29 mouse cellular contexts compared by ENCODE assay signal in genomic region chr16:5093285-5093684, GRCm38 (mm10). TPM values are rescaled to one million over a fixed set of nuclear protein-coding genes. Genes with fewer than 3 reads are reported as not detected.
DNase-seq lines count a peak whose midpoint lies in the region; ATAC-seq and TF ChIP-seq lines count a peak whose summit lies in the region.
"Had no signal": no experiment of that assay in that cellular context is flagged by ENCODE, and none has a peak within 500 bp of the region (broad histone marks: within the 10 kb centered on the region; RNA-seq: fewer than 3 reads in every experiment).

No protein-coding gene starts in this region.

- DNase-seq in cerebellum, postnatal 25 days = peak; percentile 20 to 33
- no peak for DNase-seq in cerebellum, postnatal 4 days (ENCODE audit: low spot score in 2 of 2)
- peak; percentile 22 to 34 for DNase-seq in lung, adult 18-20 months
- no peak for DNase-seq in lung, postnatal 0 days (ENCODE audit: low spot score)
- peak; percentile 38 for DNase-seq in kidney, adult 9 months
- DNase-seq in splenic B cell, adult 2 months (ENCODE audit: low read depth, low spot score) = peak; percentile 29
- DNase-seq in heart, postnatal 4 days = no peak
- DNase-seq in liver, postnatal 0 days = no peak
- DNase-seq: adrenal gland, postnatal 36 days; cerebellum, adult 9-10 months; lung, embryonic 14.5 days; retina, postnatal 1 day; right cerebral cortex, postnatal 25 days; spleen, adult 18-20 months; thymus, adult 18-20 months; thymus, postnatal 4 days had no signal

- H3K36me3 ChIP-seq in lung, postnatal 0 days (ENCODE audit: insufficient read depth, low read length) = peaks cover 4% of the 10 kb centered on the region; the same call in 1 of the 2 replicates
- no peaks in the 10 kb centered on the region for H3K36me3 ChIP-seq in splenic B cell, adult 2 months (ENCODE audit: control insufficient read depth, insufficient read depth, low read length, poor library complexity, severe bottlenecking)
- H3K36me3 ChIP-seq in liver, postnatal 0 days (replicated peaks; ENCODE audit: insufficient read depth, low read length) = peaks cover under 1% of the 10 kb centered on the region; the same call in 1 of the 2 replicates

- H3K4me2 ChIP-seq in lung, postnatal 0 days (replicated peaks; ENCODE audit: low read depth, low read length) = no peak overlapping the region
- H3K4me2 ChIP-seq in liver, postnatal 0 days (ENCODE audit: low read depth, low read length) = no peak overlapping the region
- H3K4me2 ChIP-seq: forebrain, embryonic 12.5 days; hindbrain, embryonic 15.5 days; limb, embryonic 12.5 days; liver, embryonic 11.5 days; lung, embryonic 14.5 days; neural tube, embryonic 13.5 days; stomach, embryonic 15.5 days had no signal

- H3K4me1 ChIP-seq in lung, postnatal 0 days (ENCODE audit: insufficient read depth, low read depth, low read length) = no peaks in the 10 kb centered on the region; the same call in 1 of the 2 replicates
- H3K4me1 ChIP-seq in liver, postnatal 0 days (ENCODE audit: insufficient read depth) = no peaks in the 10 kb centered on the region
- H3K4me1 ChIP-seq: forebrain, embryonic 12.5 days; hindbrain, embryonic 15.5 days; limb, embryonic 12.5 days; midbrain, embryonic 10.5 days; neural tube, embryonic 13.5 days; stomach, embryonic 15.5 days had no signal

- H3K4me3 ChIP-seq in lung, postnatal 0 days (ENCODE audit: low read depth, low read length) = no peak overlapping the region
- H3K4me3 ChIP-seq in liver, postnatal 0 days (ENCODE audit: low read depth, low read length) = no peak overlapping the region
- H3K4me3 ChIP-seq: forebrain, embryonic 12.5 days; heart, embryonic 10.5 days; hindbrain, embryonic 15.5 days; layer of hippocampus, adult 2 months; limb, embryonic 12.5 days; midbrain, embryonic 10.5 days; myocyte; neural tube, embryonic 13.5 days; stomach, embryonic 15.5 days had no signal

- no peak for TF ChIP-seq EP300 in lung, postnatal 0 days (IDR thresholded peaks at IDR 0.05)
- no peak for TF ChIP-seq EP300 in liver, postnatal 0 days (IDR thresholded peaks at IDR 0.05; ENCODE audit: low read depth)

- H3K9me3 ChIP-seq in lung, postnatal 0 days (ENCODE audit: low read length) = no peaks in the 10 kb centered on the region
- no peaks in the 10 kb centered on the region for H3K9me3 ChIP-seq in liver, postnatal 0 days (ENCODE audit: low read length)
- H3K9me3 ChIP-seq: forebrain, embryonic 12.5 days; heart, embryonic 10.5 days; hindbrain, embryonic 15.5 days; limb, embryonic 12.5 days; midbrain, embryonic 10.5 days; neural tube, embryonic 13.5 days; stomach, embryonic 15.5 days had no signal

- H3K27ac ChIP-seq in lung, postnatal 0 days (ENCODE audit: low read length) = no peak overlapping the region
- H3K27ac ChIP-seq in liver, postnatal 0 days (ENCODE audit: low read depth) = no peak overlapping the region
- H3K27ac ChIP-seq: forebrain, embryonic 12.5 days; heart, embryonic 10.5 days; hindbrain, embryonic 15.5 days; layer of hippocampus, adult 2 months; limb, embryonic 12.5 days; midbrain, embryonic 10.5 days; neural tube, embryonic 13.5 days; stomach, embryonic 15.5 days had no signal

- WGBS in lung, postnatal 0 days = 55% methylated on average over 5 of the region's 5 CpGs
- 70% methylated on average over 5 of the region's 5 CpGs for WGBS in liver, postnatal 0 days (ENCODE audit: insufficient replicate concordance)

- no peaks in the 10 kb centered on the region for H3K27me3 ChIP-seq in lung, postnatal 0 days (replicated peaks; ENCODE audit: insufficient read depth, low read length)
- no peaks in the 10 kb centered on the region for H3K27me3 ChIP-seq in splenic B cell, adult 2 months (ENCODE audit: control insufficient read depth, insufficient read depth, low read length, poor library complexity, severe bottlenecking)
- H3K27me3 ChIP-seq in liver, postnatal 0 days (ENCODE audit: insufficient read depth, low read length) = no peaks in the 10 kb centered on the region
- H3K27me3 ChIP-seq: forebrain, embryonic 12.5 days; hindbrain, embryonic 15.5 days; limb, embryonic 12.5 days; neural tube, embryonic 13.5 days; stomach, embryonic 15.5 days had no signal

- ATAC-seq in lung, postnatal 0 days = no peak
- ATAC-seq in liver, postnatal 0 days = no peak
- ATAC-seq: midbrain, embryonic 16.5 days had no signal

- no peak overlapping the region for H3K9ac ChIP-seq in lung, postnatal 0 days (replicated peaks; ENCODE audit: low read depth)
- H3K9ac ChIP-seq in liver, postnatal 0 days (replicated peaks) = no peak overlapping the region
- H3K9ac ChIP-seq: forebrain, embryonic 12.5 days; hindbrain, embryonic 15.5 days; limb, embryonic 12.5 days; lung, embryonic 14.5 days; neural tube, embryonic 13.5 days; stomach, embryonic 15.5 days had no signal

- TF ChIP-seq CTCF in lung, postnatal 0 days (IDR thresholded peaks at IDR 0.05) = no peak
- no peak for TF ChIP-seq CTCF in liver, postnatal 0 days (IDR thresholded peaks at IDR 0.05; ENCODE audit: low read depth)

RNA-seq across cellular contexts. Expression of gene Ppl, which starts 38.9 kb away (rescaled TPM):
- polyA plus RNA-seq in lung, postnatal 0 days (2015; fragmentation: Nextera tagmentation; extraction: Ambion mirVana) = 10.4 and 11.0 TPM in 2 replicates
- total RNA-seq in heart, postnatal 4 days (2021) = 1 to 10 TPM; 2.4 to 2.5 TPM
- polyA plus RNA-seq in liver, postnatal 0 days (2015; fragmentation: Nextera tagmentation; extraction: Ambion mirVana) = 0.39 and 0.54 TPM in 2 replicates
- total RNA-seq: granulocyte monocyte progenitor cell, adult 5-6 weeks; hematopoietic stem cell, adult 5-6 weeks had no signal

RNA-seq across cellular contexts. Expression of gene Ubn1, which starts 43.4 kb away (rescaled TPM):
- polyA plus RNA-seq in lung, postnatal 0 days (2015; fragmentation: Nextera tagmentation; extraction: Ambion mirVana) = 15.0 and 16.3 TPM in 2 replicates
- total RNA-seq in heart, postnatal 4 days (2021) = 10 to 100 TPM; 34.8 to 37.5 TPM
- 6.4 and 6.5 TPM in 2 replicates for polyA plus RNA-seq in liver, postnatal 0 days (2015; fragmentation: Nextera tagmentation; extraction: Ambion mirVana)

RNA-seq across cellular contexts. Expression of gene Glyr1, which starts 43.6 kb away (rescaled TPM):
- polyA plus RNA-seq in lung, postnatal 0 days (2015; fragmentation: Nextera tagmentation; extraction: Ambion mirVana) = 75.8 and 81.1 TPM in 2 replicates
- 10 to 100 TPM; 63.3 to 66.4 TPM for total RNA-seq in heart, postnatal 4 days (2021)
- 31.4 and 35.7 TPM in 2 replicates for polyA plus RNA-seq in liver, postnatal 0 days (2015; fragmentation: Nextera tagmentation; extraction: Ambion mirVana)

RNA-seq across cellular contexts. Expression of gene Sec14l5, which starts 53.6 kb away (rescaled TPM):
- 0.20 and 0.27 TPM in 2 replicates for polyA plus RNA-seq in lung, postnatal 0 days (2015; fragmentation: Nextera tagmentation; extraction: Ambion mirVana)
- total RNA-seq in heart, postnatal 4 days (2021) = under 1 TPM; 0.10 to 0.16 TPM
- polyA plus RNA-seq in liver, postnatal 0 days (2015; fragmentation: Nextera tagmentation; extraction: Ambion mirVana) = 0.04 TPM in 1 of 2 replicates, not detected in the other
- total RNA-seq: granulocyte monocyte progenitor cell, adult 5-6 weeks; hematopoietic stem cell, adult 5-6 weeks had no signal
- polyA plus RNA-seq: heart, embryonic 10.5 days; liver, embryonic 11.5 days had no signal

Comparison
In these comparisons a context has a peak if more than half of its experiments do, and no peak if none do; other contexts are left out.
1. DNase-seq: peak in cerebellum, postnatal 25 days (2 of 2), lung, adult 18-20 months (2 of 2), kidney, adult 9 months (single experiment) and splenic B cell, adult 2 months (single experiment); none in cerebellum, postnatal 4 days (0 of 2), lung, postnatal 0 days (single experiment), heart, postnatal 4 days (single experiment) and liver, postnatal 0 days (single experiment).